Mouse (Mus musculus): Measurements from ENCODE around the gene Cyth1.

DNA sequence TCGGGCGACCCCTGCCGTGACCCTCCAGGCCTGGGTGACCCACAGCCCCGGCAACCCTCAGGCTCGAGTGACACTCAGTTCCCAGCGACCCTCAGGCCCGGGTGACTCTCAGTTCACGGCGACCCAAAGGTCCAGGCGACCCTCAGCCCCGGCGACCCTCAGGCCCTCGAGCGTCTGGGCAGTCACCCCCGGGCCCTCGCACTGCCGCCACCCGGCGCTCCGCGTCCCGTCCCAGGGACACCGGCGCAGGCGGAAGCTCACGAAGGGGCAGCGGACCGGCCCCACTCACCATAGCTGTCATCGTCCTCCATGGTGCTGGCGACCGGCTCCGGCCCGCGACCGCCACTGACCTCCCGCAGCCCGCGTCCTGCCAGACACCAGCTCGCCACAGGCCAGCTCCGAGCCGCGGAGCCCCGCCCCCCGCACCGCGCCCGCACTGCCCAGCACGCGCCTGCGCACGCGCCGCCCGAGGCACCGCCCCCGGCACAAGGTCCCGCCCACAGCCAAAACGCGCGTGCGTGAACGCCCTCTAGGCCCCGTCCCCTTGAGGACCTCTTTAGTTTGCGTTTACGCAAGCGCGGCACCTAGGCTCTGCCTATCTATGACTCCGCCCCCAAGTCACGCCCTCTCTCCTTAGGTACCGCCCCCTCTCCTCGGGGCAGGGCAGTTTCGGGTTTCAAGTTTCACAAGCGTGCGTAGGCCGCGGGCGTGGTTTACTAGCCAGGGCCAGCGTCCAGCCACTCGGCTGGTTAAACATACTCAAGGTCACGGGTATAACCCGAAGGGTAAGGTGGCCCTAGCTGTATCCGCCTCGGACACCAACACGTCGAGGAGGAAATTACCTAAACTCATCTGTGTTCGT is at the start of gene Cyth1:
- TF ChIP-seq CTCF (IDR thresholded peaks at IDR 0.05) (no peak), EP300 (IDR thresholded peaks at IDR 0.05; ENCODE audit: insufficient read depth, low read depth, low read length) (peak; percentile 70), POLR2A (IDR thresholded peaks at IDR 0.05; ENCODE audit: insufficient read depth, low read depth, low read length) (peak; percentile 92; the same call in 1 of the 2 replicates)
